Mouse (Mus musculus): ENCODE data around the gene Tcfl5.

DNA sequence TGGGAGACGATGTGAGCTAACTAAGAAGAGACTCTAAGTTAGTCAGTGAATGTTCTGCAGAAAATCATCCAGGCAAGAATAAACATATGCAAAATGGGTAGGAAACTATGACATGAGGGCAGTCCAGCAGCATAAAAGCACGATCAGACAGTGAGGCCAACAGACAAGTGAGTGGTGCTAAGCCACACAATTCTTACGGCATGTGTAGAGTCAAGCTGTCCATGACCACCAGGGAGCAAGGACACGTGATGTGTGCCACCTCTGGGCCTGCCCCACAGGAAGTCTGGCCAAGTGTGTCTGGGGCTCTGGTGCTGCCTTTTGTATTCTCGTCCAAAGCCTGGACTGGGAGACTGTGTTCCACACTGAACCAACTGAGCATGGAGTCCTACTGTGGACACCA, 47.3 kb upstream of the Tcfl5 start:
- TF ChIP-seq GATA1 (IDR thresholded peaks at IDR 0.05; ENCODE audit: low read length) (no peak), TAL1 (IDR thresholded peaks at IDR 0.05; ENCODE audit: low read length) (no peak)

Data from erythroblast, embryonic 14.5 days (primary cell).